Mouse (Mus musculus): ENCODE results near the gene Mast2.

The Mast2 gene

DNA sequence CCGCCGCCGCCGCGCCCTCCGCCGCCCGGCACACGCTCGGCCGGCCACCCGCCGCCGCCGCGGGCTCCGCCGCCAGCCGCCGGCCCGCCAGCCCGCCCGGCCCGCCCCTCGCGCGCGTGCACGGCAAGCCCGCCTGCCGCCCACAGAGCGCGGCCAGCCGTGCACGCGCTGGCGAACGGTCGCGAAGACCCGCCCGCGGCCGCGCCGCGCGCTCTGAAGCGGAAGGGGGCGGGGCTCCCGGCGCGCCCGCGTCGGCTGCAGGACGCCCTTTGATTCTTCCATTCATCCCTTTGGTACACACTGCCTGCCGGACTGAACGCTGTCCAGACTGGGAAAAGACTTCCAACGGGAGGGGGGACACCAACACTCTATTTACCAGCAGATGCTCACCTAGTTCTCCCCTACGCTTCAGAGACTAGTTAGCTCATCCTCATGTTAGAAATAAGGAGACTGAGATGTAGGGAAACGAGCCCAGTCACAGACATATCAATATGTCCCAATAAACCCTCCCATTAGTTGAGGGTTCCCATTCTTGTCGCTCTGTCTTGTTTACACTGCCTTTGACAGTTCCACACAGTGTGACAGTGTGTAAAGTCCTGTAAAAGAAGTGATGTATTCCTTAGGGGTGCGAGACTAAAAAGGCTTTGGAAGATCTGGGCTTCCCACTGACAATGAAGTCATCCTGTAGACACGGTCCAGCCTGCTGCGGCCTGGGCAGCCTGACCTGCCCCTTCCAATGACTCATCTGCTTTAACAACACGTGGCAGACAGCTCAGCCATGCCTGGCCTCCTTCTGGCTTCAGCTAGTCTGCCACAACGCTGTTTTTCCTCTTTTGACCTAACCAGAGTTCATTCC lies at the start of gene Mast2:
Gene Mast2 (minus strand): TSS at position 58 of the 856 bp plus-strand sequence.
- peak; percentile 66 to 75 for DNase-seq (ENCODE audit: low spot score in 2 of 2)

DNA sequence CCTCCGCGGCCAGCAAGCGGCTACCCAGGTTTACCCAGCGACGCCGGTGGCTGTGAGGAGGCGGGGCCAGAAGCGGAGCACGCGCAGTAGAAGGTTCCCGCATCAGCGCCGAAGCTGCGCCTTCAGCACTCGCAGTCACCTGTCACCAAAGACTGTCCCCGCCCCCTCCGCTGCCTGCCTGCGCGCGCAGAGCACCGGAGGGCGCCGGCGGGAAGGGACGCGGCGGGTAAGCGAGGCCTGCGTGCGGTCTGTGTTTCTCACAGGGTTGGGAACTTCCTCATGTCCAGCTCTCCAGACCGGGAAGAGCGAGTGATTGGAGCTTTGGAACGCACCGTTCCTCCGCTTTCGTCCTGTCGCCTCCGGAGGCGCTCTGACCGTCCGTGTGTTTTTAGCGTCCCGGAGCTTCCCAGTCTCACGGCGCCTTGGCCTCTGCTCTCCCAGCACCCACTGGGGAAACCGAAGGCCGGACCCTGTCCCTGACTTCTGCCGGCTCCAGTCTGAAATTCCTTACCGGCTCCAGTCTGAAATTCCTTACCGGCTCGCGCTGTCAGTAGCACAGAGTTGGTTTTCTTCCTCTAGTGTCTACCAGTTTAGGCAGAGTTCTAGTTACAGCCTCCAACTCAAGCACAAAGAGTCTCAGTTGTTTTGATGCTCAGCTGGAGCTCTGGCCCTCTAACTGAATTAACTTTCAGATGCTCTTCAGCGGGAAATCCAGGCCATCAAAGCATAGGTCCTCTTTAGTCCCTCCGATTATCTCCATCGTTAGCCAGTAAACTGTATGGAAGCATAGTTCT lies 43.6 kb upstream of the Mast2 start, which contains the start of gene Ipp:
Gene Ipp (plus strand): TSS at position 125 of the 794 bp plus-strand sequence.
- peak; percentile 96 for DNase-seq (ENCODE audit: low spot score in 2 of 2)

DNA sequence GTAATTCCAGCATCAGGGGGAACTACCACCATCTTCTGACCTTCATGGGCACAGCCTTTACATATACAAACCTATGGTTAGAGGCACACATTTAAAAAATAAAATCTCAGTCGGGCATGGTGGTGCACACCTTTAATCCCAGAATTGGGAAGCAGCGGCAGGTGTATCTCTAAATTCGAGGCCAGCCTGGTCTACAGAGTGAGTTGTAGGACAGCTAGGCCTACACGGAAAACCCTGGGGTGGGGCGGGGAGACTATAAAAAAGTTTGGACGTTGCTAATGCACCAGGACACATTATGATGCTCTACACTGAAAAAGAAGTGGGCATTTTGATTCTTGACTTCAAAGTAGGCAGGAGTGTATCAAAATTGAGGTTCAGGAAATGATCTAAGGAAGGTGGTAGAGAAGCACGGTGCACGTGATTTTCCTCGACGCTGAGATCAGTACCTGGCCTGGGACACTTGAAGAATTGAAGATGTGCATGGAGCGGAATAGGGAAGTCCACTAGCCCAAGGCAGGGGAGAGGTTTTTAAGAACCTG lies 43.0 kb upstream of the Mast2 start:
- no peak for DNase-seq (ENCODE audit: low spot score in 2 of 2)

DNA sequence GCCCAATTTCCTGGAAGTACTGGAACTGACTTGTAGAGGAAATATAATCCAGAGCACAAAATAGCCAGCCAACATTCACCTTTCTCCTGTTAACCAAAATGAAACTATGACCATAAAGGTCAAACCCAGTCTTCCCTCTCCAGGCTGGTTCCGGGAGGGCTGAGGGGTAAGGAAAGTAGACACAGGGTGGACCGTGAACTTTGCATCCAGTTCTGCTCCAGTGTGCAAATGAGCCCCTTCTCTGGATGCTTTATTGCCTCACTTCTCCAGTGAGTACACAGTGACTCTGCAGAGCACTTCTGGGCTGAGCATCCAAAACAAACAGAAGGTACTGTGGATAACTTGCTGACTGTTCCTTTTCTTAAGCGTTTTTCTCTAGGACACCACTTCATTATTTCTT lies 36.0 kb upstream of the Mast2 start:
- no peak for DNase-seq (ENCODE audit: low spot score in 2 of 2)

DNA sequence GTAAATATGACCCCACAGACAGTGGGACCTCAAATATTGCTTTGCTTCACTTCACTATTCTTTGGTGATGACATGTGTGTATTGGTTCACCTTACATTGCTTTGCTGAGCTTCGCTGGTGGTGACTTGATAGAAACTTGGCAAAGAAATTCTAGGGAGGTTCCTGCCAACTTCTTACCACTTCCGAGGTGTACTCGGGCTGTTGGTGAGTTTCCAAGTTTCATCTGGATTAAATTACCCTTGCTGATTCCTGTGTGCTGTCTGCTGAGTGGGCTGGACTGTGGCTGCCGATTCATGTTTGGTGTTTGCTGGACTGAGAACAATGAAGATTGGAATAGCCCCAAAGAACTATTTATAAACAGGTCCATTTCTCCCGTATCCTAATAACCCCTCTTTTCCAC lies 29.7 kb upstream of the Mast2 start:
- DNase-seq (ENCODE audit: low spot score in 2 of 2) = no peak

DNA sequence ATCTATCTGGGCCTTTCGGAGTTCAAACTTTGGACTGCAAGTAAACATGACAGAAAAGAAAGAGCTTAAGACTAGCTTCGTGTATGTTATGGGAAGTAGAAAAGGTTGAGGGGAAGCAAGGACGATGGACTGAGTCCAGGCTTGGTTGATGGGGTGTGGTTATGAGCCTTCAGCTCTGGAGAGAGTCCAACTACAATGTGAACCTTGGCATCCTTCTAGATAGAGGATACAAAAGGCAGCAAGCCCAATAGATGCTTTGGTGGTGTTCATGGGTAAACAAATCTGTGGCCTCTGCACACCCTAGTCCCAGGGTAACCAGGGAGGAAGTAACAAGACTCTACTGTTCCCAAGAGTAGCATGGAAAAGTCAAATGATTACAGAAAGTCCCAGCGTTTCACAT lies 28.5 kb upstream of the Mast2 start:
- DNase-seq (ENCODE audit: low spot score in 2 of 2) = no peak

DNA sequence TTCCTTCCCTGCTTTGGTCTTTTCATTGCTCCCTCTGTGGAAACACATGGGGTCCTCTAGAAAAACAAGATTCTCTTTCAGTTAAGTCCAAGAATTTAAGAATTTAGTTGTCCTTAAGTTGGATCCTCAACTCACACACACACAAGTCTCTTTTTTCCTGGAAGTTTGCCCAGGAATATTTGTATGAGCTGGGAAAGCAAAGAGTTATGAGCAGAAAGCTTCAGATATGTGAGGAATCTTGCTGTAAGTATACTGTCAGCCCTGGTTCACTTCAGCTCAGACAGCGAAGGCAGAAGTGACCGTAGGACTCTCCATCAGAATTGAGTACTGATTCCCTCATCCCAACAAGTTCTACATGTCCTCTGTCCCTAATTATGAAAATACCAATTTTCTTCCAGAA lies 27.9 kb upstream of the Mast2 start:
- no peak for DNase-seq (ENCODE audit: low spot score in 2 of 2)

DNA sequence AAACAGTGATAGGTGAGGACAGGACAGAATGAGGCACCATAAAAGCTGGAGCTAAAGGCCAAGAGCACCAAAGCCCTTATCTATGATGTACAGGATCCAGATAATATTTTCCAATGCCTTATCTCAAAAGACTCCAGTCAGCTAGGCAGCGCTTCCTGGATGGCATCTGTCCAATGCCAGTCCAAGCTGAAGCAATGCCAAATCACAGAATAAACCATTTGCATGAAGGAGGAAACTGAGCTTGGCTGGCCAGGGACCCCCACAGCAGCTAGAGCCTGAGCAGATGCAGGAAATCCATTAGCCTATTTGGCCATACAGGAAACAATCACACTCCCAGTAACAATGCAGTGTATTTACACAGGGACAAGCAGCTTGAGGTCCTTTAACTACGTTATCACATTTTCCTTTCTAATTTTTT lies 27.1 kb upstream of the Mast2 start:
- peak in 1 of 2 experiments; percentile 6 for DNase-seq (ENCODE audit: low spot score in 2 of 2)

DNA sequence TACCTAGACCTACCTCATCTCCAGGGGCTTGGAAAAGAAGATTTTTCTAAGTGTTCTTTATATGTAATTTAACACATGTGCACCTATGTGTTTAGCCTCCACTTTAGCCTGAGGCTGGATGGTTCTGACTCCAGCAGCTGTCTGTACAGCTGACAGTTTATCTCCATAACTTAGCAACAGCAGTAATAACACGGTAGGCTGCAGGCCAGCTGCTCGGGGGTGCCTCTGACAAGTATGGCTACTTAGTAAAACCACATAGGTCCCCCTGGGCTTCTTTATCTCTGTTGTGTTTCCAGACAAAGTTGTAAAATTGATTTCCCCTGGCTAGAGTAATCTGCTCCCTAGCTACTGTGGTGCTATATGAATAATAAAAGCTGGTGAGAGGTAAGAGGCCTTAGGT lies 19.5 kb upstream of the Mast2 start:
- DNase-seq (ENCODE audit: low spot score in 2 of 2) = no peak

DNA sequence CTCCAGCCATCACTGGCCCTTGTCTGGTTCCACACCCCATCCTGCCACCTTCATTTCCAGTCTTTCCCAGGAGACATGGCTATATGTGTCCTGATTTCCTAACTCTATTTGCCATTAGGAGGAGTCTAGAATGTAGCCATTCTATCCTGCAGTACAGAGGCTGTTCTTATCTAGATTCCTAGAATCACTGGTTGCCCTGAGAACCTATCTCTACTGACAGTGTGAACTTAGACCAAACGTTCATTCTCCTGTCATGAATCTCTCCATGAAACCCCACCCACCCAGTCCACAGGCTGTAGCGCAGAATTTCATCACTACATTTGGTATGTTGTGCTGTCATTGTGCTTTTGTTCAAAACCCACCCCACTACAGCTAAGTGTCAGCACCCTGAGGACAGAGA lies 17.3 kb upstream of the Mast2 start:
- no peak for DNase-seq (ENCODE audit: low spot score in 2 of 2)

DNA sequence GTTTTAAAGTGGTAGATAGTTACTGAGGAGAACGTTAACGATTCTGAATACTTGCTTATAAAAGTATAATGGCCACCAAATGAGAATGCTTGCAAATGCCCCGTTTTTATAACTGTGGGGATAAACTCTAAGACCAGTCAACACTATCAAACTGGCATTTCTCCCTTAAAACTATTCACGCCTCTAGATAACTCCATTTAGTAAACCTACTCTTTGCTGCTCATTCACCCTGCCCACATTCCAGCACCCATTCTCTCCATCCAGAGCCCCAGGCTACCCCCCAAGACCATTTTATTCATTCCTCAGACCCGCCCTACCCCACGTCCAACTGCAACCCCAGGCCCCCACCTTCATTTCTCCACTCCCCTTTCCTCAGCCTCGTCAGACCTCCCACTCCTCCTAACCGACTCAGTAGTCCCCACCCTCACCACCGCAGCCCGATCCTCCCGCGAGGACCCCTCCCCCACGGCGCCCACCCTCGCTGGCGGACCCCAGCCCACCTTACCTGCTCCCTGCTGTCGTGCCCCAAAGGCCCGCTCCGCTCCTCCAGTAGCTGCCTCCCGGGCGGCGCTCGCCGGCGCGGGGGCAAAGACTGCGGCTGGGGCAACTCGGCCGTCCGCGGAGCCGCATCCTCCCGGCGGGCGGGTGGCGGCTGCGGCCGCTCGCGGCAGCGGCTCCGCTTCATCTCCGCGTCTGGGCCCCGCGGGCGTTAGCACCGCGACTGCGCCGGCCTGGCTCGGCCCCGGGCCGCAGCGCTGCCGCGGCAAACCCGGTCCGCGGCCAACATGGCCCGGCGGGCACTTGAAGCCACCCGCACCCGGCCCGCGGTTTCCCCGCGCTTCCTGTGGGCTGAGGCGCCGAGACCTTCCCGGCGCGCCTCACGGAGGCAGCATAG lies 505 bp downstream of the Mast2 start:
- peak; percentile 18 to 21 for DNase-seq (ENCODE audit: low spot score in 2 of 2)

DNA sequence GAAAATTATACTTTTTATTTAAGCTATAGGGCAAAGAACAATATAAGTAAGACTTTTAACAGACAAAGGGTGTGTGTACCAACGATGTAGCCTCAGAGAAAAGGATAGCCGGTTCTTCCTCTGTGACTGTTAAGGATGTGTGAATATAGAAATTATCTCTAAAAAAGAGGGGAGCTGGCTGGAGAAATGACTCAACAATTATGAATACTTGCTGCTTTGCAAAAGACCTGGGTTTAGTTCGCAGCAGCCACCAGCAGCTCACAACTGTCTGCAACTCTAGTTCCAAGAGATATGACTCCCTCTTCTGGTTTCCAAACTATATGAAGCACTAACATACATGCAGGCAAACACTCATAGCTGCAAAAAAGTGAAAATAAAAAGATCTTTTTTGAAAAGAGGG lies 2.0 kb downstream of the Mast2 start:
- DNase-seq (ENCODE audit: low spot score in 2 of 2) = no peak

DNA sequence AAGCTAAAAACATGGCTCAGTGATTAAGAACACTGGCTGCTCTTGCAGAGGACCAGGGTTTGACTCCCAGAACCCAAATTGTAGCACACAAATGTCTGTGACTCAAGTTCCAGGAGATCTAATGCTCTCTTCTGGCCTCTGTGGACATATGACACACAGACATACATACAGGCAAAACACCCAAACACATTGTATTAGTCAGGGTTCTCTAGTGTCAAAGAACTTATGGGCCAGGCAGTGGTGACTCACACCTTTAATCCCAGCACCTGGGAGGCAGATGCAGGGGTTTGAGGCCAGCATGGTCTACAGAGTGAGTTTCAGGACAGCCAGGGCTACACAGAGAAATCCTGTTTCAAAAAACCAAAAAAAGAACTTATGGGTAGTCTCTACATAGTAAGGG lies 12.4 kb downstream of the Mast2 start:
- DNase-seq (ENCODE audit: low spot score in 2 of 2) = no peak

DNA sequence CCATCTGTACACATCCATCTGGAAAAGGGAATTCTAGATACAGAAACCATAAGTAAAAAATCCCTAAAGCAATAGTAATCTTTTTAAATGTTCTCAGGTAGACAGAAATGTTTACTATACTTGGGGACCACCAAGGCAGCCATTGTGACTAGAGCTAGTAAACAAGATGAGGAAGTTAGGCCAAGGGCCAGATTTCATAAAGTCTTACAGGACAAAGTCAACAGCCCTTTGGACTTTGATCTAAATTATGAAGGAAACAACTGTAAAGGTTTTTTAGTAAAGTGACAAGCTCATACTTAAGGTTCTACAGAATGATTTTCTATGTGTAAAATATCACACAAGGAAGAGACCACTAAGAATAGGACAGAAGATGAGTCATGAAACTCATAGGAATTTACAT lies 14.0 kb downstream of the Mast2 start:
- no peak for DNase-seq (ENCODE audit: low spot score in 2 of 2)

DNA sequence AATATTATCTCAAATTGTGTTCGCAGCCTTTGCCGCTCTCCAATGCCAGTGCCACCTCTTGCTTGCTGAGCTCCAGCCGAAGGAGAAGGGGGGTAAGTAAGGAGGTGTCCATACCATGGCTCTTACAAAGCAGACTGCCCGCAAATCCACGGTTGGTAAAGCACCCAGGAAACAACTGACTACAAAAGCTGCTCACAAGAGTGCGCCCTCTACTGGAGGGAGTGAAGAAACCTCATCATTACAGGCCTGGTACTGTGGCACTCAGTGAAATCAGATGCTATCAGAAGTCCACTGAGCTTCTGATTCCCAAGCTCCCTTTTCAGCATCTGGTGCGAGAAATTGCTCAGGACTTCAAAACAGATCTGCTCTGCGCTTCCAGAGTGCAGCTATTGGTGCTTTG lies 15.3 kb downstream of the Mast2 start:
- peak in 1 of 2 experiments; percentile 38 for DNase-seq (ENCODE audit: low spot score in 2 of 2)

DNA sequence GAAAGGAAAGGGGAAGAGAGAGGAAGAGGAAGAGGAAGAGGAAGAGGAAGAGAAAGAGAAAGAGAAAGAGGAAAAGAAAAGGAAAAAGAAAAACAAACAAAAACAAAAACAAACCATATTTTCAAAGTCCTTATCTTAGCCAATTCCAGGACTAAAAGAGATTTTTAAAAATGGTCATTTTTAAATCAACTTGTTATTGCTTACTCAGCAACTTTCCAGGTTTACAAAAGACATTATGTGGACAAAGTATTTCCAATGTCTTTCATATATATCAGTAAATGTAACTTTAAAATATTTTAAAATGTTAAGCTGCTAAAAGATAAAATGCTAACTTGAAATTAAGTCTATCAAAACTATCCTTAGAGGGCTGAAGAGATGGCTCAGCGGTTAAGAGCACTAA lies 24.6 kb downstream of the Mast2 start:
- no peak for DNase-seq (ENCODE audit: low spot score in 2 of 2)

DNA sequence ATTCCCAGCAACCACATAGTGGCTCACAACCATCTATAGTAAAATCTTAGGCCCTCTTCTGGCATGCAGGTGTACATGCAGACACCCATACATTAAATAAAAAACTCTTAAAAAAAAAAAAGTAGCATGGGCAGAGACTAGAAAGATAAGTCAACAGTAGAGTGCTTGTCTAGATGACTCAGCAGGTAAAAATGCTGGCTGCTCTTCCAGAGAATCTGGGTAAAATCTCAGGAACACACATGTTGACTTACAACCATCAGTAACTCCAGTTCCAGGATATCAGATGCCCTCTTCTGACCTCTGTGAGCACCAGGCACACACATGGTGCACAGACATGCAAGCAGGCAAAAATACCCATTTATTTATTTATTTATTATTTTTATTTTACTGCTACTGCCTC lies 25.4 kb downstream of the Mast2 start:
- no peak for DNase-seq (ENCODE audit: low spot score in 2 of 2)

DNA sequence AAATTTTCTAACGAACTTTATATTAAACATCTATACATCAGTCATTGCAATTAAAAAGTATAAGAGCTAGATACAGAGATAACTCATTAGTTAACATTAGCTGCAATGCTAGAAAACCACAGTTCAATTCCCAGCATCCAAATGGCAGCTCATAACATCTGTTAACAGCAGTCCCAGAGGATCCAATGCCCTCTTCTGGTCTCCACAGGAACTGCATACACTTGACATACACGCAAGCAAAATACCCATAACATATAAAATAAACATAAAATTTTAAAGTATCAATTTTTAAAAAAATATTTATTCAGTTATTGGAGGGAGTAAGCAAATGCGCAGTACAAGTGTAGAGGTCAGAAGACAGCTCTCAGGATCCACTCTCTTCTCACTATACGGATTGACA lies 28.4 kb downstream of the Mast2 start:
- no peak for DNase-seq (ENCODE audit: low spot score in 2 of 2)

DNA sequence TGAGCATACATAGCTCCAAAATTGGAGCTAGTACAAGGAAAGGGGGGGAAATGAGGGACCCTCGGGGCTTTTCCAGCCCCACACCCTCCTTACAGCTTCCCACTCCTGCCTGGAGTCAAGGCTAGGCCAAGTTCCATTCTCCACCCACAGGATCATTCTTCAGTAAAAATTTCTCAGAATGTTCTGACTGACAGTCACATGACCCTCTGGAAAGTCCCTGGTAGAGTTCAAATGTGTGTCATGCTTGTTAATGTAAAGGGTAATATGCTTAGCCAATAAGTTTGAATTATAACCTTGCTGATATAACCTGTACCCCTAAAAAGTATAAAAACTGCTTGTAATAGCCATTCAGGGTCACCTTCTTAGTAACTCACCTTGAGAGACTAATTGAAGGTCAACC lies 41.8 kb downstream of the Mast2 start:
- no peak for DNase-seq (ENCODE audit: low spot score in 2 of 2)

DNA sequence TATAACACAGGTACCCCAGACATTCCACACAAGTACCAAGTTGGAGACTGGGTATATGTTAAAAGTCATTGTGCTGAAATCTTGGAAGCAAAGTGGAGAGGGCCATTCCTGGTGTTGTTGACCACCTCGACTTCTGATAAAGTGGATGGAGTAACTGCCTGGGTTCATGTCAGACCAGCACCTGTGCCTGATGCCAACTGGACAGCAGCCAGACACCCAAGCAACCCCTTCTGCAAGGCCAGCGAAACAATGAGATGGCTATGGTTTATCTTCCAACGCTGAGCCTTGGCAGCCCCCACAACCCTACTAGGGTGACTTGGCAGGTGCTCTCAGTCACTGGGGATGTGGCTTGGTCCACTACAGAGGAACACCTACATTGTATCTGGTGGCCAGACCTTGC lies 42.8 kb downstream of the Mast2 start:
- no peak for DNase-seq (ENCODE audit: low spot score in 2 of 2)

DNA sequence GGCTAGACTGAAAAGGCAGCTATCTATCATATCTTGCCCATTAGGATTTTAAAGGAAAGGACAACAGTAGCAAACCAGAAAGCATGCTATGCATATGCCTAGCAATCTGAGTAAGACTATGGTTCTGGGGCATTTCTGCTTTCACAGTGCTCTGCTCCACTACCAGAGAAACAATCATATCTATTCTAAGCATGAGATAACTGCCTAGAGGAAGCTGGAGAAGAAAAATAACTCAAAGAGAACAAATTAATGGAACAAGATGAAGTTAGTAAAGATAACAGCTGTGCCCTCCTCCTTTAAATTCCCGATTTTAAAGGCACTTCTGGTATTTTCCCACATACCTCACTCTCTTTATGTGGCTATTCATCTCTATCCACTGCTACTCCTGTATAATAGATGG lies 51.0 kb downstream of the Mast2 start:
- no peak for DNase-seq (ENCODE audit: low spot score in 2 of 2)

DNA sequence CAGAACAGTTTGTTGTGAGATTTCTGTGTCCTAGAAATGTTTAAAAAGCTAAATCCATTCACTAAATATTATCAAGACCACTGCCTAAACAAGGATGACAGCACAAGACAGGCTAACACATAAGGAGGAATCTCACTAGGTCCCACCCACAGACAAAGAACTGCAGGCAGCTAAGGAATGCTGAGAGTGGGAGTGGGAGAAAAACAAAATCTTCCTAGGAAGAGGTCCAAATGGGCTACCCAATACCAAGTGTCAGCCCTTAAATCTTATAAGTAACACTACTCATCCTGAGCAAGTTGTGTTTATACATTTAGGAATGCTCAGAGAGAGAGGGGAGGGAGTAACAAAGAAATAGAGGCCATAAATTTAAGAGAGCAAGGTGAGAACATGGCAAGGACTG lies 52.6 kb downstream of the Mast2 start:
- DNase-seq (ENCODE audit: low spot score in 2 of 2) = no peak
